Mouse (Mus musculus) G1E (cell line): ENCODE data around the gene Tnfrsf13c. TPM values are rescaled to one million over a fixed set of nuclear protein-coding genes. Genes with fewer than 3 reads are reported as not detected.

Experiments
- ATAC-seq: 2 replicates; pipeline ENCODE4 v1.8.0; 2016; ENCODE audit warnings: mild to moderate bottlenecking; ENCODE audit not compliant: insufficient number of reproducible peaks, poor library complexity, low FRiP score, severe bottlenecking; ENCODE audit errors: extremely low read depth
- DNase-seq: peaks from one replicate; pipeline ENCODE4 v3.0.0; 2012; ENCODE audit warnings: low spot score
- H3K27me3 ChIP-seq: 2 replicates; pipeline ENCODE4 v1.6.1; 2012; ENCODE audit warnings: mild to moderate bottlenecking, low read length, inconsistent platforms; ENCODE audit not compliant: insufficient read depth
- H3K36me3 ChIP-seq: replicated peaks from 2 replicates; pipeline ENCODE3; 2012; ENCODE audit warnings: mild to moderate bottlenecking, inconsistent platforms
- H3K4me1 ChIP-seq: 2 replicates; pipeline ENCODE4 v1.6.1; 2012; ENCODE audit warnings: low read depth, low read length, inconsistent platforms, mixed read lengths; ENCODE audit not compliant: insufficient read depth
- H3K4me3 ChIP-seq: 2 replicates; pipeline ENCODE4 v1.5.1; 2012; ENCODE audit warnings: low read depth, mild to moderate bottlenecking, inconsistent platforms, low read length, moderate library complexity, mixed read lengths
- H3K9me3 ChIP-seq: replicated peaks from 2 replicates; pipeline ENCODE4 v1.6.1; 2012; ENCODE audit warnings: inconsistent platforms
- CTCF ChIP-seq: IDR thresholded peaks from 2 replicates; pipeline ENCODE4 v1.5.1; 2012; ENCODE audit warnings: low read depth, low read length, inconsistent platforms, mixed read lengths
- GATA1 ChIP-seq: IDR thresholded peaks from 2 replicates; pipeline ENCODE4 v1.6.1; 2012; ENCODE audit warnings: borderline replicate concordance, low read length, inconsistent platforms, mixed read lengths
- GATA2 ChIP-seq: IDR thresholded peaks from 2 replicates; pipeline ENCODE4 v1.6.1; 2012; ENCODE audit warnings: low read depth, low read length, inconsistent platforms, borderline replicate concordance
- POLR2AphosphoS5 ChIP-seq: IDR thresholded peaks from 2 replicates; pipeline ENCODE4 v1.6.1; 2012; ENCODE audit warnings: low read depth, low read length, inconsistent platforms; ENCODE audit not compliant: insufficient replicate concordance
- TAL1 ChIP-seq: conservative IDR thresholded peaks from 2 replicates; pipeline ENCODE4 v1.6.1; 2012; ENCODE audit warnings: low read depth, low read length, inconsistent platforms, mixed read lengths
- polyA plus RNA-seq: library from polyadenylated mRNA; stranded (reverse); fragments of >175 nt; gene quantifications from 2 replicates; pipeline ENCODE4 v1.2.3, GENCODE M21; 2012
- total RNA-seq, 2 experiments: library from RNA; stranded (forward) in 1 of 2; stranded (reverse) in 1 of 2; fragments of 200-1000 nt in 1 of 2; fragments of >200 nt in 1 of 2; fragmentation: Nextera tagmentation in 1 of 2; gene quantifications; 2 replicates each; pipeline ENCODE4 v1.2.3; 2014 to 2017

Tnfrsf13c gene
- total and polyA plus RNA-seq, 3 experiments = 0.65 to 1.6 (median 0.71) TPM

- peaks cover 46% of the 10 kb centered on the region for H3K36me3 ChIP-seq
- H3K4me1 ChIP-seq = peaks cover 51% of the 10 kb centered on the region
- no peak overlapping the region for H3K4me3 ChIP-seq
- DNase-seq (no peak), ATAC-seq (no peak)
- H3K9me3 ChIP-seq = no peaks in the 10 kb centered on the region
- H3K27me3 ChIP-seq = no peaks in the 10 kb centered on the region
- TF ChIP-seq POLR2AphosphoS5 = no peak
- TF ChIP-seq GATA1 = no peak
- no peak for TF ChIP-seq GATA2
- TF ChIP-seq CTCF = no peak
- no peak for TF ChIP-seq TAL1
These were observed 7.6 kb upstream of the Tnfrsf13c start for GRCm38 (mm10) chr15:82231591-82232378.

DNA sequence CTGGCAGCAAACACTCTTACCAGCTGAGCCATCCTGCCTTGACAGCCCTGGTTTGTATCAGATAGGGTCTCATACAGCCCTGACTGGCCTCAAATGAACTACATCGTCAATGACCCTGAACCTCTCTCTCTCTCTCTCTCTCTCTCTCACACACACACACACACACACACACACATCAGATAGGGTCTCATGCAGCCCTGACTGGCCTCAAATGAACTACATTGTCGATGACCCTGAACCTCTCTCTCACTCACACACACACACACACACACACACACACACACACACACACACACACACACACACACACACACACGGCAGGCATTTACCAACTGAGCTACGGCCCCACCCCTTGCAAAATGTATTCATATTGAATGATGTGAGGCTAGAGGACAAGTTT is 6.9 kb upstream of the Tnfrsf13c start:
- no peak for ATAC-seq
- Histone ChIP-seq H3K4me3 (no peak overlapping the region), H3K9me3 (no peaks in the 10 kb centered on the region), H3K27me3 (peaks cover 2% of the 10 kb centered on the region; the same call in 1 of the 2 replicates), H3K4me1 (peaks cover 50% of the 10 kb centered on the region), H3K36me3 (peaks cover 41% of the 10 kb centered on the region)
- no peak for DNase-seq
- TF ChIP-seq GATA1 = no peak
- TF ChIP-seq TAL1 = no peak
- no peak for TF ChIP-seq CTCF
- TF ChIP-seq POLR2AphosphoS5 = no peak
- no peak for TF ChIP-seq GATA2

DNA sequence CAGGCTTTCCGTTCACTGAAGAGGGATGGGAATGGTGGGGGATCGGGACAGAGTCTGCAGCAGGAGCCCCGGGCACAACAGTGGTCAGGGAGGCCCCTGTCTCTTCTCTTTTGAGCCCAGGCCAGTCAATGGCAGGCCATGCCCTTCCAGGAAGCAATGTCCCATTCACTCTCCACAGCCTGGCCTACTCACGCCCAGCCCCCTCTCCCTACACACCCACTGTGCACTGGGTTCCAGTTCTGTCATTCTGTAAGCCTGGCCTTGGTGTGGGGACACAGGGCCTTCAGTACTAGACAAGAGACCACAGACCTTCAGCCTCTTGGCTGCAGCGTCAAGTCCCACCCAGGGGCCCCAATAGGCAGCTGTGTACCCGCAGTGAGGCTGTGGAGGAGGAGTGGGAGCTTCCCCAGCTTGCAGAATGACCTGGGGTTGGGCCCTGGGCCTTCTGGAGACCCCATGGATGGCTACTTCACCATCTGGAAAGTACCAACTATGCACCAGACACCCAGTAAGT is 6.0 kb upstream of the Tnfrsf13c start:
- Histone ChIP-seq H3K27me3 (peaks cover 11% of the 10 kb centered on the region; the same call in 1 of the 2 replicates), H3K4me1 (peaks cover 50% of the 10 kb centered on the region), H3K9me3 (no peaks in the 10 kb centered on the region), H3K36me3 (peaks cover 33% of the 10 kb centered on the region), H3K4me3 (peak overlapping the region; percentile 58; the same call in 1 of the 2 replicates)
- TF ChIP-seq GATA1 = no peak
- TF ChIP-seq GATA2 = no peak
- DNase-seq (no peak), ATAC-seq (no peak)

- ATAC-seq (0 out of 2 replicates have a peak, but pooled peaks have one; percentile 28), DNase-seq (no peak)
- peak overlapping the region; percentile 58; the same call in 1 of the 2 replicates for H3K4me3 ChIP-seq
These were observed 5.4 kb upstream of the Tnfrsf13c start for GRCm38 (mm10) chr15:82229542-82230045.

GRCm38 (mm10) chr15:82225769-82226168 is 1.6 kb upstream of the Tnfrsf13c start:
- ATAC-seq (no peak), DNase-seq (no peak)
- Histone ChIP-seq H3K27me3 (peaks cover 43% of the 10 kb centered on the region), H3K36me3 (no peaks in the 10 kb centered on the region), H3K4me1 (peaks cover 55% of the 10 kb centered on the region), H3K9me3 (no peaks in the 10 kb centered on the region), H3K4me3 (peak overlapping the region; percentile 22; the same call in 1 of the 2 replicates)
- TF ChIP-seq CTCF (no peak), TAL1 (no peak), POLR2AphosphoS5 (no peak), GATA1 (no peak), GATA2 (no peak)

More at GRCm38 (mm10) chr15:82229542-82230045, 5.4 kb upstream of the Tnfrsf13c start:
- TF ChIP-seq GATA1 = no peak
- Histone ChIP-seq H3K9me3 (no peaks in the 10 kb centered on the region), H3K36me3 (peaks cover 27% of the 10 kb centered on the region), H3K27me3 (peaks cover 15% of the 10 kb centered on the region; the same call in 1 of the 2 replicates), H3K4me1 (peaks cover 55% of the 10 kb centered on the region)

DNA sequence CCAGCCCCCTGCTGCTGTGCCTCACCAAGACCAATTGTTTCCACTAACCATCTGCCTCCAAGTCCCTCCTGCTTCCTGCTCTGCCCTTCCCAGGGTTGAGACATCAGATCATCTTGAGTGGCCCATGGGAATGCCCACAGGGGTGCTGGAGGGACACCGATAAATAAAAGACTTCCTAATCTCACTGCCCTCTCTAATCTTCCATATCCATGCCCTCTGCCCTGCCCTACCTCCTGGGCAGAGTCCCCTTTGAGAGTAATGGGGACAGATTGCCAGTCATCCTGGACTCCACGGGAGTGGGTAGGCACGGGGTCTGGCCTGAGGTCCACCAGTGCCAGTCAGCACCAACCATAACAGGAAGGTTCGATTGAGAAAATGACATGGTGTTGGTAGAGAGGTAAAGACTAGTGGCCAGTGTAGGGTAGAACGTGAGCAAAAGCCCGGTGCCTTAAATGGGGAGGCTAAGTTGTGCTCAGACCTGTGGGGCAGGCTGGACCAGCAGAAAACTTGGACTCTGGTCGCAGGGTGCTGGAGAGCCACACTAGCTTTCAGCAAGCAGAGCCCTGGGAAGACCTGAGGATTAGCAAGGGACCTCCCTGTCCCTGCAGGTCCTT is 540 bp upstream of the Tnfrsf13c start:
- TF ChIP-seq GATA2 (no peak), POLR2AphosphoS5 (no peak), GATA1 (no peak), TAL1 (no peak), CTCF (no peak)
- ATAC-seq (no peak), DNase-seq (no peak)
- Histone ChIP-seq H3K9me3 (no peaks in the 10 kb centered on the region), H3K27me3 (peaks cover 53% of the 10 kb centered on the region), H3K36me3 (no peaks in the 10 kb centered on the region), H3K4me3 (peak overlapping the region; percentile 66; the same call in 1 of the 2 replicates), H3K4me1 (peaks cover 45% of the 10 kb centered on the region)
